8 mouse cellular contexts compared by ENCODE assay signal in genomic region chr15:8108360-8108965, GRCm38 (mm10). TPM values are rescaled to one million over a fixed set of nuclear protein-coding genes. Genes with fewer than 3 reads are reported as not detected.
DNase-seq lines count a peak whose midpoint lies in the region; ATAC-seq and TF ChIP-seq lines count a peak whose summit lies in the region.

No protein-coding gene starts in this region.

- H3K4me3 ChIP-seq in heart, adult 2 months, result peak overlapping the region; percentile 61
- H3K4me3 ChIP-seq in E14TG2a.4 (replicated peaks; ENCODE audit: low read length), result peak overlapping the region; percentile 96
- H3K4me3 ChIP-seq in forebrain, embryonic 14.5 days (ENCODE audit: low read depth, low read length), result peak overlapping the region; percentile 83
- H3K4me3 ChIP-seq in liver, embryonic 15.5 days (replicated peaks), result peak overlapping the region; percentile 77

- 0 out of 2 replicates have a peak, but pooled peaks cover 1% of the 10 kb centered on the region for H3K79me2 ChIP-seq in heart, adult 2 months (replicated peaks; ENCODE audit: control insufficient read depth, insufficient read depth, low read length)

- TF ChIP-seq POLR2A in heart, adult 2 months (IDR thresholded peaks at IDR 0.05; ENCODE audit: insufficient read depth, low read depth, low read length), result no peak

- no peak for TF ChIP-seq EP300 in heart, adult 2 months (IDR thresholded peaks at IDR 0.05; ENCODE audit: insufficient read depth, low read depth, low read length)

- H3K9ac ChIP-seq in heart, adult 2 months (ENCODE audit: low read depth, low read length), result peak overlapping the region; percentile 60
- H3K9ac ChIP-seq in forebrain, embryonic 14.5 days (ENCODE audit: low read length), result peak overlapping the region; percentile 80
- peak overlapping the region; percentile 76; the same call in 1 of the 2 replicates for H3K9ac ChIP-seq in liver, embryonic 15.5 days

- no peak for TF ChIP-seq CTCF in heart, adult 2 months (IDR thresholded peaks at IDR 0.05)
- no peak for TF ChIP-seq CTCF in E14TG2a.4 (conservative IDR thresholded peaks at IDR 0.05; ENCODE audit: low read length)

- peak overlapping the region; percentile 82 for H3K27ac ChIP-seq in heart, adult 2 months
- peak overlapping the region; percentile 61; the same call in 1 of the 2 replicates for H3K27ac ChIP-seq in forebrain, embryonic 14.5 days (ENCODE audit: low read depth, low read length)
- peak overlapping the region; percentile 81 for H3K27ac ChIP-seq in liver, embryonic 15.5 days (replicated peaks)

- intact Hi-C loops in heart, adult 2 months (cut with DNase I), result loop anchor here (5.0 to 10.0 kb wide), 2 partner anchors 59 to 336 kb away; partner anchors contain the start of genes Cplane1 and Nipbl
- intact Hi-C loops in heart, postnatal 14 days (cut with DNase I), result no loop called here

- DNase-seq in heart, adult 2 months, result no peak
- DNase-seq in heart, postnatal 14 days, result no peak
- no peak for DNase-seq in forebrain, embryonic 14.5 days (ENCODE audit: low spot score)
- no peak for DNase-seq in adrenal gland, postnatal 4 days (ENCODE audit: low spot score in 2 of 2)
- DNase-seq in thymus, postnatal 4 days, result no peak

- H3K4me1 ChIP-seq in heart, adult 2 months (ENCODE audit: control insufficient read depth, insufficient read depth, low read length), result peaks cover 3% of the 10 kb centered on the region
- H3K4me1 ChIP-seq in E14TG2a.4 (replicated peaks; ENCODE audit: low read depth, low read length), result peaks cover 45% of the 10 kb centered on the region
- H3K4me1 ChIP-seq in forebrain, embryonic 14.5 days (ENCODE audit: control insufficient read depth, insufficient read depth, low read length), result peaks cover 10% of the 10 kb centered on the region
- H3K4me1 ChIP-seq in liver, embryonic 15.5 days (replicated peaks), result peaks cover 26% of the 10 kb centered on the region

- H3K36me3 ChIP-seq in heart, adult 2 months (ENCODE audit: control insufficient read depth, insufficient read depth, low read length), result peaks cover 2% of the 10 kb centered on the region; the same call in 1 of the 2 replicates
- H3K36me3 ChIP-seq in E14TG2a.4 (ENCODE audit: insufficient read depth, low read length), result peaks cover 29% of the 10 kb centered on the region
- H3K36me3 ChIP-seq in forebrain, embryonic 14.5 days (ENCODE audit: control insufficient read depth, insufficient read depth, low read length), result peaks cover 18% of the 10 kb centered on the region
- H3K36me3 ChIP-seq in liver, embryonic 15.5 days (replicated peaks), result peaks cover 23% of the 10 kb centered on the region

- H3K9me3 ChIP-seq in E14TG2a.4 (ENCODE audit: low read length), result no peaks in the 10 kb centered on the region
- no peaks in the 10 kb centered on the region for H3K9me3 ChIP-seq in forebrain, embryonic 14.5 days (replicated peaks; ENCODE audit: control insufficient read depth, low read length)
- H3K9me3 ChIP-seq in liver, embryonic 15.5 days (replicated peaks), result no peaks in the 10 kb centered on the region

- peak; percentile 44 for ATAC-seq in forebrain, embryonic 14.5 days
- peak; percentile 25; the same call in 1 of the 2 replicates for ATAC-seq in liver, embryonic 15.5 days (ENCODE audit: insufficient read depth)
- ATAC-seq in megakaryocyte progenitor cell, adult 5-6 weeks (replicated peaks; ENCODE audit: poor library complexity), result no peak

- H3K27me3 ChIP-seq in heart, adult 2 months (ENCODE audit: control insufficient read depth, insufficient read depth, low read length), result no peaks in the 10 kb centered on the region
- H3K27me3 ChIP-seq in E14TG2a.4 (ENCODE audit: insufficient read depth, low read length), result no peaks in the 10 kb centered on the region
- H3K27me3 ChIP-seq in forebrain, embryonic 14.5 days (replicated peaks; ENCODE audit: control insufficient read depth, insufficient read depth, low read length), result no peaks in the 10 kb centered on the region
- no peaks in the 10 kb centered on the region for H3K27me3 ChIP-seq in liver, embryonic 15.5 days

- WGBS in heart, adult 2 months, result 43% methylated on average over 19 of the region's 19 CpGs
- WGBS in forebrain, embryonic 14.5 days, result 60% methylated on average over 19 of the region's 19 CpGs
- WGBS in liver, embryonic 15.5 days (ENCODE audit: insufficient replicate concordance), result 47% methylated on average over 19 of the region's 19 CpGs

- peak overlapping the region; percentile 54 for H3K4me2 ChIP-seq in forebrain, embryonic 14.5 days (ENCODE audit: low read length)
- H3K4me2 ChIP-seq in liver, embryonic 15.5 days, result peak overlapping the region; percentile 71

RNA-seq across cellular contexts. Expression of gene Nup155, which starts 0.6 kb away (rescaled TPM):
- total RNA-seq in heart, adult 2 months (2021), result 10 to 100 TPM in 1 of 2 experiments, 1 to 10 TPM in 1; 9.5 to 10.0 TPM
- polyA plus RNA-seq in heart, adult 2 months (2012; rRNA removed), result 4.0 and 7.3 TPM in 2 replicates
- 10 to 100 TPM; 12.4 to 12.6 TPM for total RNA-seq in heart, postnatal 14 days (2021)
- polyA plus RNA-seq in forebrain, embryonic 14.5 days (2014; fragmentation: Nextera tagmentation; extraction: Ambion mirVana), result 11.0 and 14.0 TPM in 2 replicates
- 9.0 and 9.5 TPM in 2 replicates for polyA plus RNA-seq in liver, embryonic 15.5 days (2015; fragmentation: Nextera tagmentation; extraction: Ambion mirVana)
- total RNA-seq in adrenal gland, postnatal 4 days (2021), result 10 to 100 TPM; 33.6 to 34.3 TPM
- total RNA-seq in megakaryocyte progenitor cell, adult 5-6 weeks (2015), result 46.8 and 61.2 TPM in 2 replicates
- 47.9 and 57.7 TPM in 2 replicates for total RNA-seq in megakaryocyte progenitor cell, adult 5-6 weeks (2017)

RNA-seq across cellular contexts. Expression of gene Wdr70, which starts 9.5 kb away (rescaled TPM):
- total RNA-seq in heart, adult 2 months (2021), result 10 to 100 TPM; 20.7 to 21.1 TPM
- polyA plus RNA-seq in heart, adult 2 months (2012; rRNA removed), result 12.1 and 15.6 TPM in 2 replicates
- 10 to 100 TPM; 17.3 to 20.9 TPM for total RNA-seq in heart, postnatal 14 days (2021)
- 64.0 and 69.0 TPM in 2 replicates for polyA plus RNA-seq in forebrain, embryonic 14.5 days (2014; fragmentation: Nextera tagmentation; extraction: Ambion mirVana)
- polyA plus RNA-seq in liver, embryonic 15.5 days (2015; fragmentation: Nextera tagmentation; extraction: Ambion mirVana), result 19.9 and 22.7 TPM in 2 replicates
- total RNA-seq in adrenal gland, postnatal 4 days (2021), result 10 to 100 TPM; 31.3 to 31.5 TPM
- 44.7 and 49.8 TPM in 2 replicates for total RNA-seq in megakaryocyte progenitor cell, adult 5-6 weeks (2015)
- 40.1 and 45.4 TPM in 2 replicates for total RNA-seq in megakaryocyte progenitor cell, adult 5-6 weeks (2017)
